Mouse (Mus musculus): ENCODE measurements at regions not wholly inside any gene's neighbourhood (a gene's known extent, or its start where the extent isn't known, plus 50 kb on each side); places are given as distances from the start of the nearest gene placed in this dataset.

GRCm38 (mm10) chr13:44347662-44348061 lies 381.6 kb upstream of the Jarid2 start:
- TF ChIP-seq CTCF (IDR thresholded peaks at IDR 0.05; ENCODE audit: control insufficient read depth, insufficient read depth, low read length) = no peak
- TF ChIP-seq POLR2A (IDR thresholded peaks at IDR 0.05; ENCODE audit: borderline replicate concordance, control insufficient read depth, low read depth, low read length) = no peak

All from bone marrow, adult 2 months (tissue).